Mouse (Mus musculus): Measurements from ENCODE around the gene Strc. TPM values are rescaled to one million over a fixed set of nuclear protein-coding genes. Genes with fewer than 3 reads are reported as not detected.

Gene Strc
- polyA plus RNA-seq, 1 experiment from 2014 or later = 0.03 TPM

- peak within 1 kb of the TSS; percentile 99 for H3K4me3 ChIP-seq (ENCODE audit: low read length)
- peak; percentile 98 for ATAC-seq
- peak within 1 kb of the TSS; percentile 74 for H3K4me2 ChIP-seq (ENCODE audit: low read length)
- WGBS = under 1% methylated on average over 55 of the region's 68 CpGs
- H3K4me1 ChIP-seq (ENCODE audit: control insufficient read depth, insufficient read depth, low read depth, low read length) = peaks cover 21% of the 10 kb centered on the region
- no peaks in the 10 kb centered on the region for H3K9me3 ChIP-seq (ENCODE audit: control insufficient read depth, low read length)
- peak within 1 kb of the TSS; percentile 98 for H3K9ac ChIP-seq (ENCODE audit: low read depth, low read length)
- peak within 1 kb of the TSS; percentile 96 for H3K27ac ChIP-seq (ENCODE audit: low read depth, low read length)
- no peaks in the 10 kb centered on the region for H3K36me3 ChIP-seq (ENCODE audit: control insufficient read depth, insufficient read depth, low read length)
- no peaks in the 10 kb centered on the region for H3K27me3 ChIP-seq (replicated peaks; ENCODE audit: control insufficient read depth, insufficient read depth, low read length)
Observed at GRCm38 (mm10) chr2:121413387-121414042, 26.5 kb upstream of the Strc start, which contains the start of the genes Pdia3 and Catsper2. Gene Pdia3 (plus strand): TSS chr2:121413775. Gene Catsper2 (minus strand): TSS chr2:121413792.

GRCm38 (mm10) chr2:121412843-121413386 lies 25.9 kb upstream of the Strc start:
- 11% methylated on average over 4 of the region's 4 CpGs for WGBS

GRCm38 (mm10) chr2:121408160-121408559 lies 21.2 kb upstream of the Strc start:
- H3K27ac ChIP-seq (ENCODE audit: low read depth, low read length) = no peak overlapping the region
- no peak overlapping the region for H3K4me3 ChIP-seq (ENCODE audit: low read length)
- ATAC-seq = no peak
- no peaks in the 10 kb centered on the region for H3K9me3 ChIP-seq (ENCODE audit: control insufficient read depth, low read length)
- H3K27me3 ChIP-seq (replicated peaks; ENCODE audit: control insufficient read depth, insufficient read depth, low read length) = no peaks in the 10 kb centered on the region
- no peak overlapping the region for H3K9ac ChIP-seq (ENCODE audit: low read depth, low read length)
- 37% methylated on average over 4 of the region's 4 CpGs for WGBS
- H3K36me3 ChIP-seq (ENCODE audit: control insufficient read depth, insufficient read depth, low read length) = no peaks in the 10 kb centered on the region
- H3K4me1 ChIP-seq (ENCODE audit: control insufficient read depth, insufficient read depth, low read depth, low read length) = peaks cover 2% of the 10 kb centered on the region; the same call in 1 of the 2 replicates
- no peak overlapping the region for H3K4me2 ChIP-seq (ENCODE audit: low read length)

More at GRCm38 (mm10) chr2:121412843-121413386, 25.9 kb upstream of the Strc start:
- H3K9me3 ChIP-seq (ENCODE audit: control insufficient read depth, low read length) = no peaks in the 10 kb centered on the region
- peak overlapping the region; percentile 74 for H3K4me2 ChIP-seq (ENCODE audit: low read length)
- no peaks in the 10 kb centered on the region for H3K27me3 ChIP-seq (replicated peaks; ENCODE audit: control insufficient read depth, insufficient read depth, low read length)
- H3K4me1 ChIP-seq (ENCODE audit: control insufficient read depth, insufficient read depth, low read depth, low read length) = peaks cover 21% of the 10 kb centered on the region
- no peaks in the 10 kb centered on the region for H3K36me3 ChIP-seq (ENCODE audit: control insufficient read depth, insufficient read depth, low read length)
- peak overlapping the region; percentile 99 for H3K4me3 ChIP-seq (ENCODE audit: low read length)
- H3K27ac ChIP-seq (ENCODE audit: low read depth, low read length) = peak overlapping the region; percentile 96
- H3K9ac ChIP-seq (ENCODE audit: low read depth, low read length) = peak overlapping the region; percentile 98
- no peak for ATAC-seq

GRCm38 (mm10) chr2:121403296-121403695 lies 16.3 kb upstream of the Strc start:
- Histone ChIP-seq H3K9ac (ENCODE audit: low read depth, low read length) (no peak overlapping the region), H3K4me3 (ENCODE audit: low read length) (no peak overlapping the region), H3K9me3 (ENCODE audit: control insufficient read depth, low read length) (no peaks in the 10 kb centered on the region), H3K4me2 (ENCODE audit: low read length) (no peak overlapping the region), H3K27ac (ENCODE audit: low read depth, low read length) (no peak overlapping the region), H3K36me3 (ENCODE audit: control insufficient read depth, insufficient read depth, low read length) (no peaks in the 10 kb centered on the region), H3K27me3 (replicated peaks; ENCODE audit: control insufficient read depth, insufficient read depth, low read length) (no peaks in the 10 kb centered on the region), H3K4me1 (ENCODE audit: control insufficient read depth, insufficient read depth, low read depth, low read length) (no peaks in the 10 kb centered on the region)
- ATAC-seq = no peak

- Histone ChIP-seq H3K4me2 (ENCODE audit: low read length) (no peak overlapping the region), H3K9me3 (ENCODE audit: control insufficient read depth, low read length) (no peaks in the 10 kb centered on the region), H3K9ac (ENCODE audit: low read depth, low read length) (no peak overlapping the region), H3K36me3 (ENCODE audit: control insufficient read depth, insufficient read depth, low read length) (no peaks in the 10 kb centered on the region), H3K4me1 (ENCODE audit: control insufficient read depth, insufficient read depth, low read depth, low read length) (no peaks in the 10 kb centered on the region), H3K4me3 (ENCODE audit: low read length) (no peak overlapping the region), H3K27me3 (replicated peaks; ENCODE audit: control insufficient read depth, insufficient read depth, low read length) (no peaks in the 10 kb centered on the region), H3K27ac (ENCODE audit: low read depth, low read length) (no peak overlapping the region)
- no peak for ATAC-seq
- WGBS = 15% methylated on average over 8 of the region's 8 CpGs
Observed at GRCm38 (mm10) chr2:121396624-121397023, 9.7 kb upstream of the Strc start.

GRCm38 (mm10) chr2:121374766-121375165 lies 12.2 kb downstream of the Strc start:
- Histone ChIP-seq H3K9ac (ENCODE audit: low read depth, low read length) (no peak overlapping the region), H3K36me3 (ENCODE audit: control insufficient read depth, insufficient read depth, low read length) (no peaks in the 10 kb centered on the region), H3K27ac (ENCODE audit: low read depth, low read length) (no peak overlapping the region), H3K9me3 (ENCODE audit: control insufficient read depth, low read length) (no peaks in the 10 kb centered on the region), H3K4me2 (ENCODE audit: low read length) (no peak overlapping the region), H3K4me1 (ENCODE audit: control insufficient read depth, insufficient read depth, low read depth, low read length) (no peaks in the 10 kb centered on the region), H3K27me3 (replicated peaks; ENCODE audit: control insufficient read depth, insufficient read depth, low read length) (no peaks in the 10 kb centered on the region), H3K4me3 (ENCODE audit: low read length) (no peak overlapping the region)
- ATAC-seq = no peak
- 73% methylated on average over 2 of the region's 2 CpGs for WGBS

- H3K4me3 ChIP-seq (ENCODE audit: low read length) = no peak overlapping the region
- no peaks in the 10 kb centered on the region for H3K36me3 ChIP-seq (ENCODE audit: control insufficient read depth, insufficient read depth, low read length)
- H3K4me1 ChIP-seq (ENCODE audit: control insufficient read depth, insufficient read depth, low read depth, low read length) = no peaks in the 10 kb centered on the region
- H3K27ac ChIP-seq (ENCODE audit: low read depth, low read length) = no peak overlapping the region
- ATAC-seq = no peak
- no peak overlapping the region for H3K9ac ChIP-seq (ENCODE audit: low read depth, low read length)
- H3K27me3 ChIP-seq (replicated peaks; ENCODE audit: control insufficient read depth, insufficient read depth, low read length) = no peaks in the 10 kb centered on the region
- 83% methylated on average over 3 of the region's 3 CpGs for WGBS
- H3K9me3 ChIP-seq (ENCODE audit: control insufficient read depth, low read length) = no peaks in the 10 kb centered on the region
- H3K4me2 ChIP-seq (ENCODE audit: low read length) = no peak overlapping the region
Observed at GRCm38 (mm10) chr2:121372266-121372665, 14.7 kb downstream of the Strc start.

- Histone ChIP-seq H3K36me3 (ENCODE audit: control insufficient read depth, insufficient read depth, low read length) (no peaks in the 10 kb centered on the region), H3K4me2 (ENCODE audit: low read length) (no peak overlapping the region), H3K4me3 (ENCODE audit: low read length) (no peak overlapping the region), H3K27ac (ENCODE audit: low read depth, low read length) (no peak overlapping the region), H3K9me3 (ENCODE audit: control insufficient read depth, low read length) (no peaks in the 10 kb centered on the region), H3K4me1 (ENCODE audit: control insufficient read depth, insufficient read depth, low read depth, low read length) (no peaks in the 10 kb centered on the region), H3K27me3 (replicated peaks; ENCODE audit: control insufficient read depth, insufficient read depth, low read length) (no peaks in the 10 kb centered on the region), H3K9ac (ENCODE audit: low read depth, low read length) (no peak overlapping the region)
- no peak for ATAC-seq
- whole genome bisulfite sequencing = 85% methylated on average over 5 of the region's 5 CpGs
Observed at GRCm38 (mm10) chr2:121370921-121371320, 16.0 kb downstream of the Strc start.

GRCm38 (mm10) chr2:121368831-121369230 lies 18.1 kb downstream of the Strc start:
- no peak overlapping the region for H3K4me3 ChIP-seq (ENCODE audit: low read length)
- no peak overlapping the region for H3K4me2 ChIP-seq (ENCODE audit: low read length)
- no peak overlapping the region for H3K27ac ChIP-seq (ENCODE audit: low read depth, low read length)
- H3K36me3 ChIP-seq (ENCODE audit: control insufficient read depth, insufficient read depth, low read length) = 0 out of 2 replicates have a peak, but pooled peaks cover 3% of the 10 kb centered on the region
- H3K9ac ChIP-seq (ENCODE audit: low read depth, low read length) = no peak overlapping the region
- H3K4me1 ChIP-seq (ENCODE audit: control insufficient read depth, insufficient read depth, low read depth, low read length) = no peaks in the 10 kb centered on the region
- no peaks in the 10 kb centered on the region for H3K9me3 ChIP-seq (ENCODE audit: control insufficient read depth, low read length)
- no peak; the same call in 1 of the 2 replicates for ATAC-seq
- 61% methylated on average over 2 of the region's 2 CpGs for WGBS
- H3K27me3 ChIP-seq (replicated peaks; ENCODE audit: control insufficient read depth, insufficient read depth, low read length) = no peaks in the 10 kb centered on the region

Data from hindbrain, embryonic 16.5 days (tissue).